Mouse (Mus musculus): ENCODE measurements around the gene Ifngr1. TPM values are rescaled to one million over a fixed set of nuclear protein-coding genes. Genes with fewer than 3 reads are reported as not detected.

The Ifngr1 gene
- total and polyA plus RNA-seq, 2 experiments from 2014 or later = 38.6 to 40.1 TPM

DNA sequence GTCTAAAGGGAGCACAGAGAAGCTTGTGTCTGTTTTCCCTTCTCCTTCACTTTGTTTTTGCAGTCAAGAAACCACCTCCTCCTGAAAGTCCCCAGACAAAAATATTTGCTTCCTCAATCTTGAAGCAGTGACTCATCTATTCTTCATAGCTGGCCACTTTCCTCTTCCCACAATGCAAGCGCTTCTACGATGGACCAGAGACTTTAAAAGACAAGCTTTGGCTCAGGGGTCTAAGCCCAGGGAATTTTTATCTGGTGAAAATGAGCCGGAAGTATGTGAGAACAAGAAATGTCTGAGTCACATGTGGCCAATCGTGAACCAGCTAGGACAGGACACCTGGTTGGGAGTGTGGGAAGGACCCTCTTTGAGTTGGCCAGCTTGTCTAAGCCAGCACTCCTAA, 21.5 kb upstream of the Ifngr1 start:
- Histone ChIP-seq H3K4me1 (ENCODE audit: control insufficient read depth, insufficient read depth) (peaks cover 12% of the 10 kb centered on the region), H3K4me3 (ENCODE audit: low read depth, low read length) (no peak overlapping the region), H3K27ac (ENCODE audit: low read depth) (peak overlapping the region; percentile 65), H3K9me3 (replicated peaks; ENCODE audit: control insufficient read depth, low read length) (no peaks in the 10 kb centered on the region), H3K4me2 (ENCODE audit: low read depth, low read length) (no peak overlapping the region), H3K36me3 (replicated peaks; ENCODE audit: control insufficient read depth, insufficient read depth, low read length) (no peaks in the 10 kb centered on the region), H3K27me3 (ENCODE audit: control insufficient read depth, insufficient read depth, low read length) (no peaks in the 10 kb centered on the region), H3K9ac (replicated peaks; ENCODE audit: low read depth, low read length) (no peak overlapping the region)
- no peak for TF ChIP-seq CTCF (IDR thresholded peaks at IDR 0.05; ENCODE audit: low read depth)
- TF ChIP-seq EP300 (IDR thresholded peaks at IDR 0.05; ENCODE audit: low read depth) = no peak
- no peak for DNase-seq (ENCODE audit: low spot score)
- ATAC-seq (ENCODE audit: insufficient read depth, low read depth) = no peak
- 47% methylated on average over 4 of the region's 4 CpGs for WGBS

DNA sequence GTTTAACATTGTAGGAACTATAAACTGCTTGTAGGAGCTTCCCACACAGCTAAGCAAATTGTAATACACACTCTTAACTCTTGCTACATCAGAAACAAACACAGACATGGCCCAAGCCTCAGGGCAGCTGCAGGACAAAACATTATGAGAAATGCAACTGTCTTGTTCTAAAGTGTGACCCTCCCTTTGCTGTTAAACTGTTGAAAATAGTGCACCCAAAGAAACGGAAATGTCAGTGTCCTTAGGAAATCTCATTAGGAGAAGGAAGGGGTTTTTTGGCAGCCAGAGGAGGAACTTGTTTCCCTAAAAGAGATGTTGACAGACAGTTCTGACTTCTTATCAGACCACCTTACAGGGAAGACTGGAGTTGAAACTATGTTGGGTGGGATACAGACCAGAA, 21.0 kb upstream of the Ifngr1 start:
- H3K36me3 ChIP-seq (replicated peaks; ENCODE audit: control insufficient read depth, insufficient read depth, low read length) = no peaks in the 10 kb centered on the region
- DNase-seq (ENCODE audit: low spot score) (no peak), ATAC-seq (ENCODE audit: insufficient read depth, low read depth) (no peak)
- no peaks in the 10 kb centered on the region for H3K9me3 ChIP-seq (replicated peaks; ENCODE audit: control insufficient read depth, low read length)
- peak overlapping the region; percentile 65 for H3K27ac ChIP-seq (ENCODE audit: low read depth)
- TF ChIP-seq EP300 (IDR thresholded peaks at IDR 0.05; ENCODE audit: low read depth) (no peak), CTCF (IDR thresholded peaks at IDR 0.05; ENCODE audit: low read depth) (no peak)
- H3K4me3 ChIP-seq (ENCODE audit: low read depth, low read length) = no peak overlapping the region
- 35% methylated on average over 1 of the region's 1 CpGs for WGBS
- H3K27me3 ChIP-seq (ENCODE audit: control insufficient read depth, insufficient read depth, low read length) = no peaks in the 10 kb centered on the region
- H3K4me1 ChIP-seq (ENCODE audit: control insufficient read depth, insufficient read depth) = peaks cover 12% of the 10 kb centered on the region
- H3K4me2 ChIP-seq (ENCODE audit: low read depth, low read length) = no peak overlapping the region
- H3K9ac ChIP-seq (replicated peaks; ENCODE audit: low read depth, low read length) = no peak overlapping the region

DNA sequence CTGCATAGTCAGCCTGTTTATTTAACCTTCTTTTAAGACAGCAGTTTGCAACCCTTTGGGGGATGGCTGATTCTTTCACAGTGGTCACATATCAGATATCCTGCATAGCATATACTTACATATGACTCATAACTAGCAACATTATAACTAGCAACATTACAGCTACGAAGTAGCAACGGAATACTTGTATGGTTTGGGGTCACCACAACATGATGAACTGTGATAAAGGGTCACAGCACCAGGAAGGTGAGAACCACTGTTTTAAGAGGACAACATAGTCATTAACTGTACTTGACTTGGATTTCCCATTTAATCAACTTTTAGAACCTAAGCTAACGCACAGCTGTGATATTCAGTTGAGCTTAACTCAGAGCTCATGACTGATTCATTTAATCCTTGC, 14.2 kb upstream of the Ifngr1 start:
- WGBS = 87% methylated on average over 3 of the region's 3 CpGs
- no peak overlapping the region for H3K9ac ChIP-seq (replicated peaks; ENCODE audit: low read depth, low read length)

DNA sequence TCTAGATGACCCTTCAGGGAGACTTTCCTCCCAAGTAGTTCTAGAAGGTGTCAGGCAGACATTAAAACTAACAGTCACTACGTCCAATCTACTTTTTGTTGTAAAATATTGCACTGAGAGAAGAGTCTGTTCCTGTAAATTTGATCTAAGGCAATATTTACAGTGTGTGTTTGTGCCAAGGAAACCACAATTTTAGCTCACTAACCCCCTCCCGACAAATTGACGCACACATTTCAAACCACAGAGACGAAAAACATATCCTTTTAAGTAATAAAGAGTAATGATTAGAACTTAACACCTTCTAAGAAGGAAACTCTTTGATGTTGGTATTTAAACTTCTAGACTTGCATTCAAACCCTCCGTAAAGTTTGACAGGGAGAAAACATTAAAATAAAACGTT, 13.7 kb upstream of the Ifngr1 start:
- Histone ChIP-seq H3K27ac (ENCODE audit: low read depth) (no peak overlapping the region), H3K4me2 (ENCODE audit: low read depth, low read length) (no peak overlapping the region), H3K27me3 (ENCODE audit: control insufficient read depth, insufficient read depth, low read length) (no peaks in the 10 kb centered on the region), H3K4me3 (ENCODE audit: low read depth, low read length) (no peak overlapping the region), H3K36me3 (replicated peaks; ENCODE audit: control insufficient read depth, insufficient read depth, low read length) (no peaks in the 10 kb centered on the region), H3K9me3 (replicated peaks; ENCODE audit: control insufficient read depth, low read length) (no peaks in the 10 kb centered on the region), H3K9ac (replicated peaks; ENCODE audit: low read depth, low read length) (no peak overlapping the region), H3K4me1 (ENCODE audit: control insufficient read depth, insufficient read depth) (no peaks in the 10 kb centered on the region)
- 75% methylated on average over 6 of the region's 6 CpGs for WGBS
- ATAC-seq (ENCODE audit: insufficient read depth, low read depth) (no peak), DNase-seq (ENCODE audit: low spot score) (no peak)
- TF ChIP-seq EP300 (IDR thresholded peaks at IDR 0.05; ENCODE audit: low read depth) (no peak), CTCF (IDR thresholded peaks at IDR 0.05; ENCODE audit: low read depth) (no peak)

More for the DNA sequence above, 14.2 kb upstream of the Ifngr1 start:
- Histone ChIP-seq H3K4me3 (ENCODE audit: low read depth, low read length) (no peak overlapping the region), H3K27me3 (ENCODE audit: control insufficient read depth, insufficient read depth, low read length) (no peaks in the 10 kb centered on the region), H3K36me3 (replicated peaks; ENCODE audit: control insufficient read depth, insufficient read depth, low read length) (no peaks in the 10 kb centered on the region), H3K27ac (ENCODE audit: low read depth) (no peak overlapping the region), H3K4me1 (ENCODE audit: control insufficient read depth, insufficient read depth) (no peaks in the 10 kb centered on the region), H3K9me3 (replicated peaks; ENCODE audit: control insufficient read depth, low read length) (no peaks in the 10 kb centered on the region), H3K4me2 (ENCODE audit: low read depth, low read length) (no peak overlapping the region)
- no peak for DNase-seq (ENCODE audit: low spot score)
- no peak for ATAC-seq (ENCODE audit: insufficient read depth, low read depth)
- TF ChIP-seq EP300 (IDR thresholded peaks at IDR 0.05; ENCODE audit: low read depth) (no peak), CTCF (IDR thresholded peaks at IDR 0.05; ENCODE audit: low read depth) (no peak)

DNA sequence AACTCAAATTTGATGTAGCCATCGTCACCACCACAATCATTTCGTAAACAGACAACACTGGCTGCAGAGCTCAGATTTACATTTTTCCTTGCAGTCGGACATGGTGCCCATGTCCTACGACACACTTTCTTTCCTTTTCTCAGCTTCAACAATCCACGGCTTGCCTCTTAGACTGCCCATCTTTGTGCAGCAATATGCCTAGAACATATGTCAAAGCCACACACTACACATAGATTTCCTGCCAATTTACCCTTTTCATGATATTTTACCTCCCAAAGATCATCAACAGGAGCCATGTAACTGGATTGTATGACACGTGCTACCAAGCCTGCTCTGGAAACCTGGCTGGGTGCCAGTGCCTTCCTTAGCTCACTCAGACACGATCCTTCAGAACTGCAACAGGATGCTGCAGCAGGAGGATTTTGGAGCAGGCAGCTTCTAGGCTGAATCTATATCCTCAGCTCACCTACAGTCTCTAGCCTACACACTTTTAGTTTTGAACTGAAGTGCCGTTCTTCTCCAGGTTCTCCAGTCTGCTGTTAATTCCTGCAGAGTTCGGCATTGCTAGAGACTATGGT, 13.3 kb upstream of the Ifngr1 start:
- H3K9ac ChIP-seq (replicated peaks; ENCODE audit: low read depth, low read length) = no peak overlapping the region
- H3K4me2 ChIP-seq (ENCODE audit: low read depth, low read length) = no peak overlapping the region
- H3K27me3 ChIP-seq (ENCODE audit: control insufficient read depth, insufficient read depth, low read length) = no peaks in the 10 kb centered on the region
- H3K4me3 ChIP-seq (ENCODE audit: low read depth, low read length) = no peak overlapping the region
- TF ChIP-seq EP300 (IDR thresholded peaks at IDR 0.05; ENCODE audit: low read depth) (no peak), CTCF (IDR thresholded peaks at IDR 0.05; ENCODE audit: low read depth) (no peak)
- 56% methylated on average over 9 of the region's 9 CpGs for WGBS
- no peak overlapping the region for H3K27ac ChIP-seq (ENCODE audit: low read depth)
- ATAC-seq (ENCODE audit: insufficient read depth, low read depth) (no peak), DNase-seq (ENCODE audit: low spot score) (no peak)
- no peaks in the 10 kb centered on the region for H3K4me1 ChIP-seq (ENCODE audit: control insufficient read depth, insufficient read depth)
- no peaks in the 10 kb centered on the region for H3K36me3 ChIP-seq (replicated peaks; ENCODE audit: control insufficient read depth, insufficient read depth, low read length)
- H3K9me3 ChIP-seq (replicated peaks; ENCODE audit: control insufficient read depth, low read length) = no peaks in the 10 kb centered on the region

DNA sequence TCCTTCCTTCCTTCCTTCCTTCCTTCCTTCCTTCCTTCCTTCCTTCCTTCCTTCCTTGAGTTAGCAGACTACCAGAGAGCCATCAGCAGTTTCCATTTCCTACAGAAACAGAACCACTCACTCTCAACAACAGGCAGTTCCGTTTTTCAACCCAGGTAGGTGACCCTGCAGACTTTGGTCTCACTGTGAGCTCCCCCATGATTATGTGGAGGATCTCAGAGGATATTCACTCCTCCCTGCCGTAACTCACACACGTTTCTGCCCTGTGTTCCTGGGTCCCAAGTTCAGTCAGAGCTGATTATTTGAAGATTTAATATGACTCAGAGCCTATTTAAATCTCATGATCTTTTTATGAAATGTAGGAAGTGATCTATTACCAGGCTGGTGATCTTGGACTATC, 11.1 kb upstream of the Ifngr1 start:
- no peak overlapping the region for H3K9ac ChIP-seq (replicated peaks; ENCODE audit: low read depth, low read length)
- TF ChIP-seq EP300 (IDR thresholded peaks at IDR 0.05; ENCODE audit: low read depth) (no peak), CTCF (IDR thresholded peaks at IDR 0.05; ENCODE audit: low read depth) (no peak)
- no peaks in the 10 kb centered on the region for H3K9me3 ChIP-seq (replicated peaks; ENCODE audit: control insufficient read depth, low read length)
- H3K4me1 ChIP-seq (ENCODE audit: control insufficient read depth, insufficient read depth) = no peaks in the 10 kb centered on the region
- DNase-seq (ENCODE audit: low spot score) = no peak
- no peak overlapping the region for H3K4me3 ChIP-seq (ENCODE audit: low read depth, low read length)
- ATAC-seq (ENCODE audit: insufficient read depth, low read depth) = no peak
- WGBS = 63% methylated on average over 3 of the region's 3 CpGs
- H3K36me3 ChIP-seq (replicated peaks; ENCODE audit: control insufficient read depth, insufficient read depth, low read length) = no peaks in the 10 kb centered on the region
- no peak overlapping the region for H3K4me2 ChIP-seq (ENCODE audit: low read depth, low read length)
- no peaks in the 10 kb centered on the region for H3K27me3 ChIP-seq (ENCODE audit: control insufficient read depth, insufficient read depth, low read length)
- H3K27ac ChIP-seq (ENCODE audit: low read depth) = no peak overlapping the region

Measured in heart, postnatal 0 days (tissue).